Mouse (Mus musculus): Measurements from ENCODE around the gene Itgb3.

Gene Itgb3

GRCm38 (mm10) chr11:104628566-104628965 is 20.8 kb downstream of the Itgb3 start:
- CTCF ChIA-PET: no interaction called here
- POLR2A ChIA-PET: no interaction called here

- ChIA-PET CTCF (interaction anchor here in 1 of 4 experiments (0.6 kb wide), 1 partner anchor 45 kb away, joined by 5 read pairs; no protein-coding TSS in a partner anchor), POLR2A (interaction anchor here in 2 of 4 experiments (0.6 to 1.6 kb wide), 2 partner anchors 55 to 113 kb away, joined by 3 to 4 read pairs; partner anchors contain the start of gene Gm11639 (in 1 of the 2))
Measured at GRCm38 (mm10) chr11:104630185-104630835, 22.5 kb downstream of the Itgb3 start.

GRCm38 (mm10) chr11:104631306-104631705 is 23.5 kb downstream of the Itgb3 start:
- CTCF ChIA-PET: interaction anchor here in 1 of 4 experiments (0.9 kb wide), 1 partner anchor 41 kb away, joined by 3 read pairs; no protein-coding TSS in a partner anchor
- POLR2A ChIA-PET: interaction anchor here in 2 of 4 experiments (0.9 to 1.6 kb wide), 2 partner anchors 23 to 54 kb away, joined by 3 to 4 read pairs; partner anchors contain the start of genes Gm11639 (in 1 of the 2) and Itgb3 (in 1 of the 2)

- ChIA-PET CTCF (no interaction called here), POLR2A (interaction anchor here in 1 of 4 experiments (1.1 kb wide), 1 partner anchor 406 kb away, joined by 3 read pairs; the partner anchor contains the start of gene Mapt)
Measured at GRCm38 (mm10) chr11:104637010-104637409, 29.2 kb downstream of the Itgb3 start.

GRCm38 (mm10) chr11:104638006-104638405 is 30.2 kb downstream of the Itgb3 start:
- CTCF ChIA-PET: interaction anchor here in 2 of 4 experiments (0.6 kb wide), 2 partner anchors 166 to 474 kb away, joined by 3 to 14 read pairs; no protein-coding TSS in a partner anchor
- POLR2A ChIA-PET: interaction anchor here in 2 of 4 experiments (0.6 to 1.1 kb wide), 2 partner anchors 28 to 407 kb away, joined by 3 read pairs; partner anchors contain the start of gene Mapt (in 1 of the 2)

- POLR2A ChIA-PET: interaction anchor here in 3 of 4 experiments (0.6 to 1.3 kb wide), 3 partner anchors 13 to 634 kb away, joined by 3 read pairs; no protein-coding TSS in a partner anchor
- CTCF ChIA-PET: no interaction called here
Measured at GRCm38 (mm10) chr11:104638906-104639305, 31.1 kb downstream of the Itgb3 start.

- CTCF ChIA-PET: no interaction called here
- POLR2A ChIA-PET: interaction anchor here in 2 of 4 experiments (0.6 to 1.3 kb wide), 3 partner anchors 14 to 633 kb away, joined by 3 read pairs; no protein-coding TSS in a partner anchor
Measured at GRCm38 (mm10) chr11:104639634-104640033, 31.8 kb downstream of the Itgb3 start.

- ChIA-PET CTCF (no interaction called here), POLR2A (interaction anchor here in 2 of 4 experiments (0.5 to 1.3 kb wide), 2 partner anchors 15 to 554 kb away, joined by 3 to 4 read pairs; no protein-coding TSS in a partner anchor)
Measured at GRCm38 (mm10) chr11:104640894-104641293, 33.1 kb downstream of the Itgb3 start.

- CTCF ChIA-PET: no interaction called here
- POLR2A ChIA-PET: no interaction called here
Measured at GRCm38 (mm10) chr11:104643236-104643635, 35.4 kb downstream of the Itgb3 start.

GRCm38 (mm10) chr11:104645402-104645801 is 37.6 kb downstream of the Itgb3 start:
- CTCF ChIA-PET: interaction anchor here in 1 of 4 experiments (0.6 kb wide), 1 partner anchor 84 kb away, joined by 4 read pairs; no protein-coding TSS in a partner anchor

GRCm38 (mm10) chr11:104646173-104646572 is 38.4 kb downstream of the Itgb3 start:
- CTCF ChIA-PET: interaction anchor here in 2 of 4 experiments (0.6 kb wide), 2 partner anchors 52 to 59 kb away, joined by 3 to 4 read pairs; no protein-coding TSS in a partner anchor
- POLR2A ChIA-PET: interaction anchor here in 2 of 4 experiments (0.6 to 1.0 kb wide), 3 partner anchors 14 to 941 kb away, joined by 3 read pairs; no protein-coding TSS in a partner anchor

More at GRCm38 (mm10) chr11:104645402-104645801, 37.6 kb downstream of the Itgb3 start:
- POLR2A ChIA-PET: interaction anchor here in 2 of 4 experiments (0.7 to 1.0 kb wide), 2 partner anchors 14 to 942 kb away, joined by 3 read pairs; no protein-coding TSS in a partner anchor

- ChIA-PET POLR2A (interaction anchor here in 2 of 4 experiments (0.6 to 1.0 kb wide), 2 partner anchors 15 to 27 kb away, joined by 3 read pairs; no protein-coding TSS in a partner anchor), CTCF (interaction anchor here in 2 of 4 experiments (0.6 kb wide), 2 partner anchors 53 to 60 kb away, joined by 3 to 4 read pairs; no protein-coding TSS in a partner anchor)
Measured at GRCm38 (mm10) chr11:104646611-104647010, 38.8 kb downstream of the Itgb3 start.

GRCm38 (mm10) chr11:104647188-104647867 is 39.5 kb downstream of the Itgb3 start:
- ChIA-PET POLR2A (interaction anchor here in 1 of 4 experiments (0.6 to 1.2 kb wide), 4 partner anchors 10 to 43 kb away, joined by 3 to 5 read pairs (median 4); no protein-coding TSS in a partner anchor), CTCF (no interaction called here)

GRCm38 (mm10) chr11:104648571-104648970 is 40.8 kb downstream of the Itgb3 start:
- ChIA-PET CTCF (interaction anchor here in 3 of 4 experiments (0.6 to 1.4 kb wide), 4 partner anchors 12 to 260 kb away, joined by 3 to 8 read pairs (median 4); no protein-coding TSS in a partner anchor), POLR2A (interaction anchor here in 1 of 4 experiments (1.0 to 1.2 kb wide), 2 partner anchors 9 to 23 kb away, joined by 3 to 5 read pairs; no protein-coding TSS in a partner anchor)

GRCm38 (mm10) chr11:104660599-104660998 is 52.8 kb downstream of the Itgb3 start:
- POLR2A ChIA-PET: interaction anchor here in 2 of 4 experiments (0.6 to 1.0 kb wide), 3 partner anchors 9 to 74 kb away, joined by 3 read pairs; no protein-coding TSS in a partner anchor
- CTCF ChIA-PET: interaction anchor here in 2 of 4 experiments (0.6 to 1.2 kb wide), 6 partner anchors 12 to 1373 kb away, joined by 3 to 6 read pairs (median 4); no protein-coding TSS in a partner anchor

GRCm38 (mm10) chr11:104661106-104661505 is 53.3 kb downstream of the Itgb3 start:
- ChIA-PET CTCF (interaction anchor here in 2 of 4 experiments (0.6 to 1.2 kb wide), 5 partner anchors 13 to 1373 kb away, joined by 3 to 5 read pairs (median 3); no protein-coding TSS in a partner anchor), POLR2A (interaction anchor here in 1 of 4 experiments (1.0 kb wide), 1 partner anchor 9 kb away, joined by 3 read pairs; no protein-coding TSS in a partner anchor)

GRCm38 (mm10) chr11:104661531-104662205 is 53.9 kb downstream of the Itgb3 start:
- CTCF ChIA-PET: no interaction called here
- POLR2A ChIA-PET: no interaction called here

- CTCF ChIA-PET: no interaction called here
Measured at GRCm38 (mm10) chr11:104662573-104662972, 54.8 kb downstream of the Itgb3 start.

More at GRCm38 (mm10) chr11:104662573-104662972, 54.8 kb downstream of the Itgb3 start:
- POLR2A ChIA-PET: interaction anchor here in 2 of 4 experiments (0.5 to 0.6 kb wide), 2 partner anchors 560 to 1639 kb away, joined by 3 to 5 read pairs; no protein-coding TSS in a partner anchor

All from embryonic stem cell, embryonic (primary cell).